In genomic region chr9:90964043-90964442, GRCm38 (mm10) we compare ENCODE assay signal across 18 mouse cellular contexts.
DNase-seq lines count a peak whose midpoint lies in the region; ATAC-seq and TF ChIP-seq lines count a peak whose summit lies in the region.
"Had no signal": no experiment of that assay in that cellular context is flagged by ENCODE, and none has a peak within 500 bp of the region (broad histone marks: within the 10 kb centered on the region; RNA-seq: fewer than 3 reads in every experiment).

No protein-coding gene starts in this region.

- WGBS in hindbrain, embryonic 10.5 days, result 46% methylated on average over 3 of the region's 3 CpGs
- WGBS in hindbrain, postnatal 0 days, result 42% methylated on average over 3 of the region's 3 CpGs
- WGBS in midbrain, embryonic 12.5 days, result 37% methylated on average over 3 of the region's 3 CpGs
- WGBS in midbrain, embryonic 16.5 days, result 27% methylated on average over 3 of the region's 3 CpGs
- WGBS in embryonic facial prominence, embryonic 10.5 days, result 52% methylated on average over 3 of the region's 3 CpGs

- H3K4me3 ChIP-seq in hindbrain, embryonic 10.5 days, result no peak overlapping the region
- H3K4me3 ChIP-seq in hindbrain, postnatal 0 days (ENCODE audit: low read length), result no peak overlapping the region
- no peak overlapping the region for H3K4me3 ChIP-seq in midbrain, embryonic 12.5 days
- H3K4me3 ChIP-seq in midbrain, embryonic 16.5 days (ENCODE audit: low read depth, low read length), result no peak overlapping the region
- H3K4me3 ChIP-seq in embryonic facial prominence, embryonic 10.5 days, result no peak overlapping the region
- H3K4me3 ChIP-seq: forebrain, embryonic 15.5 days; heart, embryonic 10.5 days; heart, embryonic 15.5 days had no signal

- H3K27ac ChIP-seq in hindbrain, embryonic 10.5 days, result 0 out of 2 replicates have a peak overlapping the region, but pooled peaks have one; percentile 29
- no peak overlapping the region for H3K27ac ChIP-seq in hindbrain, postnatal 0 days
- H3K27ac ChIP-seq in midbrain, embryonic 12.5 days (replicated peaks), result no peak overlapping the region
- no peak overlapping the region for H3K27ac ChIP-seq in midbrain, embryonic 16.5 days (ENCODE audit: low read length)
- no peak overlapping the region for H3K27ac ChIP-seq in embryonic facial prominence, embryonic 10.5 days (replicated peaks)
- H3K27ac ChIP-seq: forebrain, embryonic 15.5 days; heart, embryonic 10.5 days; heart, embryonic 15.5 days had no signal

- no peak for TF ChIP-seq CTCF in hindbrain, postnatal 0 days (IDR thresholded peaks at IDR 0.05; ENCODE audit: low read depth)

- ATAC-seq in hindbrain, postnatal 0 days, result no peak
- ATAC-seq in midbrain, embryonic 12.5 days (ENCODE audit: low FRiP score, low read depth), result peak; percentile 74; the same call in 1 of the 2 replicates
- no peak for ATAC-seq in midbrain, embryonic 16.5 days
- ATAC-seq: forebrain, embryonic 15.5 days; hindbrain, embryonic 16.5 days had no signal

- peaks cover 3% of the 10 kb centered on the region; the same call in 1 of the 2 replicates for H3K4me1 ChIP-seq in hindbrain, embryonic 10.5 days (replicated peaks)
- no peaks in the 10 kb centered on the region for H3K4me1 ChIP-seq in hindbrain, postnatal 0 days (ENCODE audit: insufficient read depth, low read length)
- H3K4me1 ChIP-seq in midbrain, embryonic 12.5 days, result no peaks in the 10 kb centered on the region
- H3K4me1 ChIP-seq in midbrain, embryonic 16.5 days (ENCODE audit: control insufficient read depth, insufficient read depth, low read length), result no peaks in the 10 kb centered on the region
- 0 out of 2 replicates have a peak, but pooled peaks cover 2% of the 10 kb centered on the region for H3K4me1 ChIP-seq in embryonic facial prominence, embryonic 10.5 days
- H3K4me1 ChIP-seq: forebrain, embryonic 15.5 days; heart, embryonic 10.5 days; heart, embryonic 15.5 days had no signal

- no peaks in the 10 kb centered on the region for H3K27me3 ChIP-seq in hindbrain, embryonic 10.5 days (ENCODE audit: insufficient read depth, poor library complexity, severe bottlenecking)
- no peaks in the 10 kb centered on the region for H3K27me3 ChIP-seq in hindbrain, postnatal 0 days (ENCODE audit: insufficient read depth, low read length)
- H3K27me3 ChIP-seq in midbrain, embryonic 12.5 days, result no peaks in the 10 kb centered on the region
- no peaks in the 10 kb centered on the region for H3K27me3 ChIP-seq in midbrain, embryonic 16.5 days (ENCODE audit: control insufficient read depth, insufficient read depth, low read depth, low read length)
- H3K27me3 ChIP-seq in embryonic facial prominence, embryonic 10.5 days (replicated peaks; ENCODE audit: low read depth, poor library complexity, severe bottlenecking), result no peaks in the 10 kb centered on the region
- H3K27me3 ChIP-seq: forebrain, embryonic 15.5 days; heart, embryonic 15.5 days had no signal

- no peak overlapping the region for H3K9ac ChIP-seq in hindbrain, postnatal 0 days (replicated peaks; ENCODE audit: low read length)
- no peak overlapping the region for H3K9ac ChIP-seq in midbrain, embryonic 12.5 days (replicated peaks)
- no peak overlapping the region for H3K9ac ChIP-seq in midbrain, embryonic 16.5 days (ENCODE audit: low read depth, low read length)
- H3K9ac ChIP-seq: forebrain, embryonic 15.5 days; heart, embryonic 15.5 days had no signal

- no peak overlapping the region for H3K4me2 ChIP-seq in hindbrain, postnatal 0 days (ENCODE audit: low read depth, low read length)
- H3K4me2 ChIP-seq in midbrain, embryonic 12.5 days (replicated peaks), result no peak overlapping the region
- H3K4me2 ChIP-seq in midbrain, embryonic 16.5 days (ENCODE audit: low read length), result no peak overlapping the region
- H3K4me2 ChIP-seq: forebrain, embryonic 15.5 days; heart, embryonic 15.5 days had no signal

- no peaks in the 10 kb centered on the region for H3K9me3 ChIP-seq in hindbrain, embryonic 10.5 days
- no peaks in the 10 kb centered on the region for H3K9me3 ChIP-seq in hindbrain, postnatal 0 days (ENCODE audit: low read length)
- no peaks in the 10 kb centered on the region for H3K9me3 ChIP-seq in midbrain, embryonic 12.5 days
- no peaks in the 10 kb centered on the region for H3K9me3 ChIP-seq in midbrain, embryonic 16.5 days (replicated peaks; ENCODE audit: control insufficient read depth, low read length, poor library complexity, severe bottlenecking)
- no peaks in the 10 kb centered on the region for H3K9me3 ChIP-seq in embryonic facial prominence, embryonic 10.5 days
- H3K9me3 ChIP-seq: forebrain, embryonic 15.5 days; heart, embryonic 10.5 days; heart, embryonic 15.5 days had no signal

- DNase-seq in hindbrain, embryonic 10.5 days (ENCODE audit: low spot score), result peak; percentile 15
- no peak for DNase-seq in hindbrain, postnatal 0 days (ENCODE audit: low spot score)
- DNase-seq in embryonic facial prominence, embryonic 10.5 days (ENCODE audit: low spot score), result peak; percentile 8
- DNase-seq in spleen, postnatal 14 days (ENCODE audit: low spot score in 2 of 2), result no peak
- DNase-seq in adrenal gland, adult 2 months, result no peak
- DNase-seq: adrenal gland, postnatal 14 days; cerebellum, adult 18-20 months; cerebellum, adult 9-11 months; cerebellum, postnatal 36 days; gastrocnemius, postnatal 10 days; heart, adult 18-20 months; heart, postnatal 14 days had no signal

- no peaks in the 10 kb centered on the region for H3K36me3 ChIP-seq in hindbrain, embryonic 10.5 days
- H3K36me3 ChIP-seq in hindbrain, postnatal 0 days (ENCODE audit: insufficient read depth, low read length), result no peaks in the 10 kb centered on the region
- H3K36me3 ChIP-seq in midbrain, embryonic 12.5 days, result no peaks in the 10 kb centered on the region
- H3K36me3 ChIP-seq in midbrain, embryonic 16.5 days (ENCODE audit: control insufficient read depth, insufficient read depth, low read length), result no peaks in the 10 kb centered on the region
- no peaks in the 10 kb centered on the region for H3K36me3 ChIP-seq in embryonic facial prominence, embryonic 10.5 days (replicated peaks)
- H3K36me3 ChIP-seq: forebrain, embryonic 15.5 days; heart, embryonic 10.5 days; heart, embryonic 15.5 days had no signal

Comparison
In these comparisons a context has a peak if more than half of its experiments do, and no peak if none do; other contexts are left out.
1. DNase-seq: peak in hindbrain, embryonic 10.5 days (single experiment) and embryonic facial prominence, embryonic 10.5 days (single experiment); none in hindbrain, postnatal 0 days (single experiment), spleen, postnatal 14 days (0 of 2) and adrenal gland, adult 2 months (single experiment).